Mouse (Mus musculus) ovary, adult 18-20 months (tissue): ENCODE results near the gene Amy2a4.
"Not testable (repeated sequence)": the region's sequence is repeated elsewhere in the genome, so short reads cannot be mapped to it uniquely, and the experiment has no call there.

Source experiments
- DNase-seq: peaks from one replicate; pipeline ENCODE4 v3.0.0; 2022; ENCODE audit warnings: low spot score, mixed read lengths

The Amy2a4 gene

DNA sequence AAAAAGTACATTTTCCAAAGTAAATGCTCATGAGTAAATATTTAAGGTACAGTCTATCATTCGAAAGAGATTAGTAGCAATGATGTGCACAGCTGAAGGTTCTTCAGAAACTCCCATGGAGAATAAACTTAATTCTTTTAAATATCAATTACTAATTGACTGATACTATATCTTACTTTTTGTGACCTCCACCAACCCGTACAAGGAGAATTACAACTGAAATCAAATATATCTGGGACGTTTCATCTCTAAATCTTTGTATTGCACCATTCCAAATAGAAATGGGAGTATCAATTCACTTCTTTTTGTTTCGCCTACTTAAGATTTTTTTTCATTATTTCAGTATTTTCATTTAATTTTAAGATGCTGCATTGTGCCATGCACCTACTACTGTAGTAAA is at the start of gene Amy2a4:
Gene Amy2a4, minus strand, starts transcription at position 101 of the 400 bp plus-strand sequence.
- not testable (repeated sequence) for DNase-seq

- not testable (repeated sequence) for DNase-seq
Observed at GRCm38 (mm10) chr3:113323952-113324351, 32.7 kb upstream of the Amy2a4 start, which contains the start of gene Amy2a3. Amy2a3 (minus strand) TSS chr3:113324052.

DNA sequence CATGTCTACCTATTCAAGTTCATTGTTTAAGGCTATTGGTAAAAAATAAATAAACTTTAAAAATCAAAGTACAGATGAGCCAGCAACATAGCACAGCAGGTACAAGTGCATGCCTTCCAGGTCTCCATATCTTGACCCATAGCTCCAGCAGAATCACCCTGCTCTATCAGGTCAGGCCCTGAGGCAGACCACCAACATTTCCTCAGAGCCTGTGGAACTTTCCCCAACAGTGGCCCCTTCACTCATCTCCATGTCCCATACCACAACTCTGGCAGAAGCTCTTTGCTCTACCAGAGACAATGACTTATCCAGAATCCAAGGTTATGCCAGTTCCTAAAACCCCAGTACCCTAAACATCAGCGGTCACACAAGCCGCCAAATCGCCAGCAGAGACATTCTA is 21.7 kb upstream of the Amy2a4 start:
- not testable (repeated sequence) for DNase-seq

DNA sequence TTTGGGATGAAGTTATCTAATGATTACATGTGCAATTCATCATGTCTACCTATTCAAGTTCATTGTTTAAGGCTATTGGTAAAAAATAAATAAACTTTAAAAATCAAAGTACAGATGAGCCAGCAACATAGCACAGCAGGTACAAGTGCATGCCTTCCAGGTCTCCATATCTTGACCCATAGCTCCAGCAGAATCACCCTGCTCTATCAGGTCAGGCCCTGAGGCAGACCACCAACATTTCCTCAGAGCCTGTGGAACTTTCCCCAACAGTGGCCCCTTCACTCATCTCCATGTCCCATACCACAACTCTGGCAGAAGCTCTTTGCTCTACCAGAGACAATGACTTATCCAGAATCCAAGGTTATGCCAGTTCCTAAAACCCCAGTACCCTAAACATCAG is 11.0 kb downstream of the Amy2a4 start:
- not testable (repeated sequence) for DNase-seq

DNA sequence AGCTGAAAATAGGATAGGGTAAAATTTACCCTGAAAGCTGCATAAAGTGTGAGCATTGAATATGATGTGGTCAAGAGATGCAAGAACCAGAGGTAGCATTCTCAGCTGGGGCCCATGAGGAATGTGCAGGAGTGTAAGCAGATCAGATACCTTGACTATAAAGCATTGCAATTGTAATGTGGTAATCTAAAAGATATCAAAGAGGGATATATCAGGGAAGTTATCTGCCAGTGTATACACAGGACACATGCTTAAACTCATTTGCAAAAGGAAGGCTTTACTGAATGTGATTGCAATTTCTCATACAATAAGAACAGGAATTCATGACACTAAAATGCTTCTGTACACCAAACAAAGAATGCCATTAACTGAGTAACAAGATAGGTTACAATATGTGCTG is 11.7 kb downstream of the Amy2a4 start:
- not testable (repeated sequence) for DNase-seq

GRCm38 (mm10) chr3:113258737-113259136 is 32.5 kb downstream of the Amy2a4 start, which contains the start of gene Amy2a5:
Amy2a5 (minus strand) TSS chr3:113258837.
- DNase-seq = not testable (repeated sequence)
